Mouse (Mus musculus) kidney, embryonic 14.5 days (tissue): ENCODE measurements around the gene Alpk1. TPM values are rescaled to one million over a fixed set of nuclear protein-coding genes. Genes with fewer than 3 reads are reported as not detected.

ENCODE experiments used
- ATAC-seq: fragments of 200-750 bp; cut with Nextera tagmentation; 2 replicates; pipeline ENCODE4 v1.8.0; 2017; ENCODE audit warnings: moderate number of reproducible peaks, mild to moderate bottlenecking, moderate TSS enrichment, moderate library complexity; ENCODE audit not compliant: low FRiP score, low TSS enrichment
- H3K27ac ChIP-seq: fragments of 300-500 bp; sonication (generic); 2 replicates; pipeline ENCODE4 v1.5.1; 2014; ENCODE audit warnings: low read depth, mild to moderate bottlenecking, low read length, moderate library complexity, mixed read lengths
- H3K27me3 ChIP-seq: fragments of 300-500 bp; sonication (generic); 2 replicates; pipeline ENCODE4 v1.6.1; 2014; ENCODE audit warnings: mild to moderate bottlenecking, low read length; ENCODE audit not compliant: control insufficient read depth, insufficient read depth
- H3K36me3 ChIP-seq: fragments of 300-500 bp; sonication (generic); 2 replicates; pipeline ENCODE4 v1.6.1; 2014; ENCODE audit warnings: low read length, mixed read lengths; ENCODE audit not compliant: control insufficient read depth, insufficient read depth
- H3K4me1 ChIP-seq: fragments of 300-500 bp; sonication (generic); 2 replicates; pipeline ENCODE4 v1.6.1; 2014; ENCODE audit warnings: low read length, mixed read lengths; ENCODE audit not compliant: control insufficient read depth, insufficient read depth
- H3K4me2 ChIP-seq: fragments of 300-500 bp; sonication (generic); replicated peaks from 2 replicates; pipeline ENCODE4 v1.6.1; 2014; ENCODE audit warnings: low read depth, mild to moderate bottlenecking, low read length
- H3K4me3 ChIP-seq: fragments of 300-500 bp; sonication (generic); 2 replicates; pipeline ENCODE4 v1.5.1; 2014; ENCODE audit warnings: mild to moderate bottlenecking, low read length
- H3K9ac ChIP-seq: fragments of 300-500 bp; sonication (generic); 2 replicates; pipeline ENCODE4 v1.6.1; 2014; ENCODE audit warnings: low read depth, mild to moderate bottlenecking, low read length, moderate library complexity
- H3K9me3 ChIP-seq: fragments of 300-500 bp; sonication (generic); 2 replicates; pipeline ENCODE4 v1.6.1; 2016; ENCODE audit warnings: low read length; ENCODE audit not compliant: control insufficient read depth
- WGBS: fragments of 180-500 bp; shearing (Covaris S2); extraction: QIAGEN DNeasy Blood & Tissue Kit; methylation state at CpG from one replicate; pipeline ENCODE4 v1.1.7; 2014; 5-methylcytosine and 5-hydroxymethylcytosine counted together
- polyA plus RNA-seq: library from polyadenylated mRNA; unstranded; fragments of >200 nt; fragmentation: Nextera tagmentation; extraction: Ambion mirVana; gene quantifications from 2 replicates; pipeline ENCODE4 v1.2.1, GENCODE M21; 2014

Alpk1 gene
- polyA plus RNA-seq, 1 experiment from 2014 or later = 1.2 TPM

- ATAC-seq = no peak
- H3K4me3 ChIP-seq = no peak overlapping the region
- no peak overlapping the region for H3K9ac ChIP-seq
- H3K4me1 ChIP-seq = no peaks in the 10 kb centered on the region
- no peaks in the 10 kb centered on the region for H3K36me3 ChIP-seq
- H3K27me3 ChIP-seq = peaks cover 22% of the 10 kb centered on the region
- H3K9me3 ChIP-seq = no peaks in the 10 kb centered on the region
- no peak overlapping the region for H3K27ac ChIP-seq
- WGBS = 66% methylated on average over 4 of the region's 4 CpGs
- no peak overlapping the region for H3K4me2 ChIP-seq
Measured at GRCm38 (mm10) chr3:127758806-127759205, 21.5 kb downstream of the Alpk1 start.

DNA sequence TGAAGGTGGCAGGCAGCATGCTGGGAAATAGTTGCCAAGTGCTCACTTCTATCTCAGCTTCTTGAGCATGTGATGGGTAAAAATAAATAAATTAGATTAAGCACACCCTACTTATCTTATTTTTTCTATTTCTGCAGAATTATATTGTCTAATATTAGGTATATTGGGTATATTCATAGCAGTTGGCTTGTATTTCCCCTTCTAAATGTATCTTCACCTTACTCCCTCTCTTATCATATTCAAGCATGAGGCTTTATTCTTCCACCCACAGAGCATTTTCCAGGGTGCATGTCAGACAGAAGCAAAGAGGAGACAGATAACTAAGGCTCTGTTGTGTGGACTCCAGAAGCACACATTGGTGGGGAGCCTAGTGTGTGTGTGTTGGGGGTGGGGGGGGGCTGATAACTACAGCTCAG lies 22.4 kb downstream of the Alpk1 start:
- Histone ChIP-seq H3K9me3 (no peaks in the 10 kb centered on the region), H3K9ac (no peak overlapping the region), H3K4me2 (no peak overlapping the region), H3K4me3 (no peak overlapping the region), H3K27ac (no peak overlapping the region), H3K27me3 (peaks cover 22% of the 10 kb centered on the region), H3K4me1 (no peaks in the 10 kb centered on the region), H3K36me3 (no peaks in the 10 kb centered on the region)
- ATAC-seq = no peak

DNA sequence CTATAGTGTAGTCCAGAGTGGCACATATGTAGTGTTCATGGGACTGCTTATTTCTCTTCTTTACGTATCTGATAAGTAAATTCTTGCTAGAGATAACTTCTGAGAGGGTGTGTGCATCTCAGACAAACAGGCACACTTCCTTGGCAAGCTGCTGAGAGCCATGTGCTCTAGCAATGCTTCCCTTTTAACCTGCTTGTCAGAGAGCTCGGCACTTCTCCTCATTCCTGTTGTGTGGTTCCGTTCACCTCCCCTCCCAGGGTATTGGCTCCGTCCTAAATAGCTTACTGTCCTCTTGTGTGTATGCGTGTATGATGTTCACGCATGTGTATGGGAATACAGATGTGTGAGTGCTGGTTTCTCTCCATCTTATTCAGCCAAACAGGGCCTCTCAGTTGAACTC lies 23.9 kb downstream of the Alpk1 start:
- Histone ChIP-seq H3K27ac (no peak overlapping the region), H3K4me3 (no peak overlapping the region), H3K4me2 (no peak overlapping the region), H3K9ac (no peak overlapping the region), H3K36me3 (no peaks in the 10 kb centered on the region), H3K9me3 (no peaks in the 10 kb centered on the region), H3K4me1 (no peaks in the 10 kb centered on the region), H3K27me3 (peaks cover 29% of the 10 kb centered on the region)
- no peak for ATAC-seq
- 90% methylated on average over 6 of the region's 6 CpGs for WGBS

GRCm38 (mm10) chr3:127749981-127750562 lies 30.3 kb downstream of the Alpk1 start:
- Histone ChIP-seq H3K4me3 (no peak overlapping the region), H3K36me3 (no peaks in the 10 kb centered on the region), H3K27me3 (peaks cover 49% of the 10 kb centered on the region), H3K4me1 (no peaks in the 10 kb centered on the region), H3K9me3 (no peaks in the 10 kb centered on the region), H3K4me2 (no peak overlapping the region), H3K9ac (no peak overlapping the region), H3K27ac (no peak overlapping the region)
- WGBS = 15% methylated on average over 12 of the region's 12 CpGs
- ATAC-seq = no peak

- H3K36me3 ChIP-seq = no peaks in the 10 kb centered on the region
- 20% methylated on average over 9 of the region's 9 CpGs for WGBS
- H3K9ac ChIP-seq = no peak overlapping the region
- ATAC-seq = no peak
- H3K4me3 ChIP-seq = no peak overlapping the region
- H3K27me3 ChIP-seq = peaks cover 42% of the 10 kb centered on the region
- no peak overlapping the region; the same call in 1 of the 2 replicates for H3K4me2 ChIP-seq
- H3K9me3 ChIP-seq = no peaks in the 10 kb centered on the region
- no peaks in the 10 kb centered on the region for H3K4me1 ChIP-seq
- H3K27ac ChIP-seq = no peak overlapping the region
Measured at GRCm38 (mm10) chr3:127749266-127749665, 31.1 kb downstream of the Alpk1 start.

GRCm38 (mm10) chr3:127748644-127749043 lies 31.7 kb downstream of the Alpk1 start:
- Histone ChIP-seq H3K4me1 (no peaks in the 10 kb centered on the region), H3K36me3 (no peaks in the 10 kb centered on the region), H3K4me3 (no peak overlapping the region), H3K27me3 (peaks cover 42% of the 10 kb centered on the region), H3K9ac (no peak overlapping the region), H3K4me2 (no peak overlapping the region), H3K9me3 (no peaks in the 10 kb centered on the region), H3K27ac (no peak overlapping the region)
- 59% methylated on average over 4 of the region's 4 CpGs for WGBS
- ATAC-seq = no peak

DNA sequence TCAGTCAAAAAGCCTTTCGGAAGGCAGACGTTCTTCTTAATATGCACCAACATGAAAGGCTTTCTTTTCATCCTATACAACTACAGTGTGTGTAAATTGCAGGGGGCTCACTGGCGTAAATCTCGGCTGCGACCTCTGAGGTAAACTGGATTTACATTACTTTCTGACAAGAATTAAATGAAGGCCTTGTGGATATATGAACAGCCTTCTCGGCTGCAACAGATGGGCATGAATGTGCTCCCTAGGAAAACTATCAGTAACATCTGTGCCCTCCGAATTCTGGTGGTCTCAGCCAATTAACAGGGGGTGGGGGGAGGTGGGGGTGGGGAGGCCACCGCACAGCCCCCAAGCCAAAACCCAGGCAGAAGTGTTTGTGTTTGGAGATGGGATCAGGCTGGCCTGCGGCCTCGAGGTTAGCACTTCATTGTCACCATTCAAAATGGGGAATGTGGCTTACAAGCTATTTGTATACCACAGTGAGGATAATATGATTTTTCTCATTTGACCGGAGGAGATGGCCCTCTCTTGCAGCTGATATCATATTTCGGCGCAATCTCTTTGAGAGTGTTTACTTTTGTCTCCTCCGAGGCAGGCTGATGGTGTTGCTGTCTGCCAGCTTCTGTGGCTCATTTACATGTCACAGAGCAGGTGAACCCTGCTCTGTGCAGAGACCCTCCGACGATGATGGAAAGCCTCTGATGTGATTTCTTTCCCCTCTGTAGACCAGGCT lies 34.3 kb downstream of the Alpk1 start:
- WGBS = 14% methylated on average over 16 of the region's 16 CpGs
- H3K4me2 ChIP-seq = no peak overlapping the region
- H3K27ac ChIP-seq = no peak overlapping the region
- H3K9ac ChIP-seq = no peak overlapping the region
- no peaks in the 10 kb centered on the region for H3K4me1 ChIP-seq
- no peak overlapping the region for H3K4me3 ChIP-seq
- H3K27me3 ChIP-seq = peaks cover 35% of the 10 kb centered on the region
- no peaks in the 10 kb centered on the region for H3K36me3 ChIP-seq
- H3K9me3 ChIP-seq = peaks cover 5% of the 10 kb centered on the region; the same call in 1 of the 2 replicates
- ATAC-seq = 0 out of 2 replicates have a peak, but pooled peaks have one; percentile 35

DNA sequence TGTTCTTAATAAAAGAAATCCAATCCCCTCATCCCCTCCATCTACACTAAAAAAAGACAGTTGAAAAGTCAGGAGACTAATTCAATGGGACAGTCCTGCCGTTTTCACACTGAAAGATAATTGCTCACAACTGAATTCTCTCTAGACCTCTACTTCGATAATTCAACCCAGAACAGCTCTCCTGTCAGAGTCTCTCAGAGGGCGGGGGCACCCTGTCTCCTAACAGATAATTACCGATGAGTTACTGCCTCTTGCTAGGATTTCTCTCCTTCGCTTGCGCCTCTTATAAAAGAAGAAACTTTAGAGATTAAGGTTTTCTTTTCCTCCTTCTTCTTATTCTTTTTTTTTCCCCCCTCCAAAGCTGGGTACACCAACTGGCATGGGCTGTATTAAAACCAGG lies 34.8 kb downstream of the Alpk1 start:
- Histone ChIP-seq H3K36me3 (no peaks in the 10 kb centered on the region), H3K4me3 (no peak overlapping the region), H3K27me3 (peaks cover 35% of the 10 kb centered on the region), H3K9me3 (peaks cover 5% of the 10 kb centered on the region; the same call in 1 of the 2 replicates), H3K27ac (no peak overlapping the region), H3K9ac (no peak overlapping the region), H3K4me1 (no peaks in the 10 kb centered on the region), H3K4me2 (no peak overlapping the region)
- ATAC-seq = no peak
- 12% methylated on average over 6 of the region's 6 CpGs for WGBS

DNA sequence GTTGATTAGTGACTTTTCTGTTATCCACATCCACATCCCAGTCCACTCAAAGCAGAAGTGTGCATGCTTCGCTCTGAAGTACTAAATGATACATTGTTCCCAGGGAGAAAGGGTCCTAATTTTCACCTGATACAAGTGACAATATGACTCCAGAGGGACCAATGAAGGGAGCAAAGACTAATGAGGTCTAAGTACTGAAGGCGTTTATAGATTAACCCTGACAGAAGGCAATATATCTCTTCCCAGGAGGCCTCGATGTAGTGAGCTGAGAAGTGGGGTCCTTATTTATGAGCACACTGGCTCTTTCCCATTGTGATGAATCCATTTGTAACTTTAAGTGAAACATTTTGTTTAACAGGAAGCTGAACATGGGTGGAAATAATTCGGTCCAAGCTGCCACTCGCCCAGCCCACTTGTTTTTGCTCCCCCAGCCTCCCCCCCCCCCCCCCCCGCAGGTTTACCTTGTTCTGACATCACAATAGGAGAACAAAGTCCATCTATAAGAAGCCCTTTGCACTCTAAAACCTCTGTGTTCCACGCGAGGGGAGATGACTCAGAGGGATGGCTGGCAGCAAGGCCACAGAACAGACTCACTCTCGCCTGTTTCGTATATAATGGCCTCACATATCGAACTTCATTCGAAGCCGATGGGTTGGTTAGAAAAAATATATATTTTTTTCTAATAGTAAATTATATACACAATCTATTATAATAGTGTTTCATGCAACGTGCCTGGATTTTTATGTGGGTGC lies 36.5 kb downstream of the Alpk1 start:
- H3K9ac ChIP-seq = no peak overlapping the region
- ATAC-seq = no peak
- H3K4me3 ChIP-seq = no peak overlapping the region
- H3K27ac ChIP-seq = no peak overlapping the region
- H3K9me3 ChIP-seq = peaks cover 5% of the 10 kb centered on the region; the same call in 1 of the 2 replicates
- H3K4me1 ChIP-seq = no peaks in the 10 kb centered on the region
- H3K4me2 ChIP-seq = no peak overlapping the region
- peaks cover 21% of the 10 kb centered on the region for H3K27me3 ChIP-seq
- 70% methylated on average over 14 of the region's 14 CpGs for WGBS
- H3K36me3 ChIP-seq = no peaks in the 10 kb centered on the region
